Mouse (Mus musculus) ES-E14 (cell line): ENCODE measurements around the gene Higd1a.

Source experiments
- CHD2 ChIP-seq: IDR thresholded peaks from 2 replicates; pipeline ENCODE4 v1.6.1; 2014; ENCODE audit warnings: mild to moderate bottlenecking, low read depth, low read length, inconsistent platforms
- HCFC1 ChIP-seq: IDR thresholded peaks from 2 replicates; pipeline ENCODE4 v1.6.1; 2012; ENCODE audit warnings: low read length, inconsistent platforms, borderline replicate concordance; ENCODE audit not compliant: insufficient read depth
- MAFK ChIP-seq: IDR thresholded peaks from 2 replicates; pipeline ENCODE4 v1.6.1; 2014; ENCODE audit warnings: mild to moderate bottlenecking, low read depth, low read length, inconsistent platforms; ENCODE audit not compliant: insufficient read depth
- ZC3H11A ChIP-seq: IDR thresholded peaks from 2 replicates; pipeline ENCODE4 v1.6.1; 2012; ENCODE audit warnings: low read depth, mild to moderate bottlenecking, inconsistent platforms, low read length, borderline replicate concordance
- ZNF384 ChIP-seq: IDR thresholded peaks from 2 replicates; pipeline ENCODE4 v1.6.1; 2012; ENCODE audit warnings: low read depth, low read length, inconsistent platforms

GRCm38 (mm10) chr9:121890441-121890941 lies 32.3 kb upstream of the Higd1a start:
- no peak for TF ChIP-seq CHD2
- TF ChIP-seq MAFK = no peak
- no peak for TF ChIP-seq ZNF384
- TF ChIP-seq ZC3H11A = no peak
- TF ChIP-seq HCFC1 = no peak
